Mouse (Mus musculus): ENCODE results near the gene Trpt1.

Gene Trpt1

DNA sequence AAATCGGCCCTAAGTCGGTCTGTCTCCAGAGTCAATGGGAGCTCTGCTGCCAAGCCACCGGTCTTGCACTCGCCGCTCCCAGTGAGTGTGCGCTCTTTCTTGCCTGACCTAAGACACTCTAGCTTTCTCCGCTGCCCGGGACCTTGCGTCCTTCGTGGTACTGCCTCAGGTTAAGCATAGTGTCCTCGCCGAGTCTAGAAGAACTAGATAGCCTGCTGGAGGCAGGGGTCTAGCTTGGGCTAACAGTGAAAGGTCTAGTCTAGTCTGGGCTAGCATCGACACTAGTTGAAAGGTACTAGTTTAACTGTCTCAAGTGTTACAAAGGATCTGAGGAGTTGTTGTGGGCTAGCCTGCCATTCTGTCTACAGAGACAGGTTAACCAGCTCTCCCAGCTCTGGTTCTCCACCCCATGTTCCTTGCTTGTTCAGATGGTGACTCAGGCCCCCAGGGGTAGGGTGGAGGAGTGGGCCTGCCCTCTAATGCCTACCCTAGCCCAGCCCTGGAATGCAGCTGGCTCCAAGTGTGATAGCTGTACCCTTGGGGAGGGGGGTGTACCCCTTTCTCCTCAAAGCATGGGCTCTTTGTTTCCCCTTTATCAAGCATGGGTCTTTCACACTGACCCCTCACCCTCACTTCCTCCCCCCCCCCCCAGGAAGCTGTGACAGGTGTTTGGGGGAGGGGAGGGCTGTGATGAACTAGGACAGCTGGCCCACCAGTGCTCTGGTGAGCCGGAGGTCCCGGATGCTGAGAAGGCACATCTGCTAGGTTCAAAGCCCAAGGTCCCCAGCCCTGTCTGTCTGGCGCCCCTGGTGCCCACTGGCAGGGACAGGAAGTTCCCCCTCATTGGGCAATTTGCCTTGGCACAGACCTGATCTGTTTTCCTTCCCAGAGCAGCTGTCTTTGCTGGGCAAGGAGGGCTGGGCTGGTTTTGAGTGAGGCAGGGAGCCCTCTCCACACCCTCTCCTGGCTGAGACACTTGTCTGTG, 20.1 kb upstream of the Trpt1 start, which contains the start of gene Plcb3:
Gene Plcb3, minus strand, starts transcription at position 934 of the 985 bp plus-strand sequence.
- peak; percentile 72 for DNase-seq

DNA sequence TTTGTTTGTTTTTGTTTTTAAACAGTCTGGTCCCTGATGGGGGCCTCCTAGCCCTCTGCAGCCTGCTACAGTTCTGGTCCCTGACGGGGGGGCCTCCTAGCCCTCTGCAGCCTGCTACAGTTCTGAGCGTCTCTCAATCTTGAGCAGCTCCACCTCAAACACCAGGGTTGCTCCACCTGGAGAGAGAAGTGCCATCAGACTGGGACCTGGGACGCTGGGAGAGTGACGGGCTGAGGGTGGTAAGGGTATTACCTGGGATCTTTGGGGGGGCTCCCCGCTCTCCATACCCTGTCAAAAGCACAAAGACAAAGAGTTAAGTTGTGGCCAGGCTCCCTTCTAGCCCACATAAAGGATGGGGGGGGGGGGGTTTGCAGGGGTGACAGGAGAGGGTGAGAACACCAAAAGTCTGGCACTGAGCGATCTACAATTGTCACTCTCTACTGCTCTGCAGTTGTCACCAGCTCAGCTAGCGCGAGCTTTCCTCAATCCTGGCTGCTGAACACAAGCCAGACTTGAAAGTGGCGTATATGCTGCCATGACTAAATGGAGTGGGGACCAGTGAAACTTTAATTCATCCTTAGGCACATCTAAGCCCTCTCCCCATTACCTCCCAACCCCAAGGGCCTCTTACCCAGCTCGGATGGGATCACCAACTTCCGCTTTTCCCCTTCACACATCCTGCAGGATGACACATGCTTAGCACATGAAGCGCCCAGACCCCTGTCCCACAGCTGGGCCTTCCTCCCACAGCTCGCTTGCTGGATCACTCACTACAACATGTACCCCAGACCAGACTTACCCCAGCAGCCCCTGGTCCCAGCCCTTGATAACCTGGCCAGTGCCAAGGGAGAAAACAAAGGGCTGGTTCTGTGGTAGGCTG, 17.9 kb upstream of the Trpt1 start:
- DNase-seq: peak; percentile 69

DNA sequence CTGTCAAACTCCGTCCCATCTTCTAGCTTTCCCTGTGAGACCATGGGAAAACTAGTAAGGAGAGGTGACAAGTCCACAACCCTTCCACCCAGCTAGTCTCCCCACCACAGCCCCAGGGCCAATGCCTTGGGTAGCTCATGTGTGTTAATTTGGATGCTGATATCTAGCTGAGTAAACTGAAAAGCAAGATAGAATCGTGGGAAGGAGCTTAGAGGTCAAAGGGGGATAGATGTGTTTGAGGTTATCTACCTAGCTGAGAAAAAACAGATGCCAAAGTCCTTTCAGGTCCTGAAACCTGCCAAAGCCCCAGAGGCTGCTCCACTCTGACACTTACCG, 17.3 kb upstream of the Trpt1 start:
- DNase-seq: peak; percentile 63

DNA sequence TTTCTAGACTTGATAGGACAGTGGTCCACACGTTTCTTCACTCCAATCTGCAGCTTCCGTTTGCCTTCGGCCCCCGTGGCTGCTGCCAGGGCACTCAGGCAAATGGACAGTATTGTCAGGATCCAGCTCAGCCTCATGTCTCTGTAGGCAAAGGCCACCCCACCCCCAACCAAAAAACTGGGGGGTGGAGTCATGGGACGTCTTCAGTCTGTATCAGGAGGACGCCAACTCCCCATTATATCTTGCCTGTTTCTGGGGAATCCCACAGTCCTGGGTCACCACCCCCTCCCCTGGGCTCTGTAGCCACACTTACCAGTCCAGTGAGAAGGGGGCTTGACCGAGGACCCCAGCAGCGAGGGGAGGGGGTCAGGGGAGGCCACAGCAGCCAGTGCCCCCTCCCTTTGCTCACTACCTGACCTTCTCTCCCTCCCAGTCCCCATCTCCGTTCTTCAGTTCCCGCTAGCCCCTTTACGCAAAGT, 16.9 kb upstream of the Trpt1 start:
- peak; percentile 85 for DNase-seq

DNA sequence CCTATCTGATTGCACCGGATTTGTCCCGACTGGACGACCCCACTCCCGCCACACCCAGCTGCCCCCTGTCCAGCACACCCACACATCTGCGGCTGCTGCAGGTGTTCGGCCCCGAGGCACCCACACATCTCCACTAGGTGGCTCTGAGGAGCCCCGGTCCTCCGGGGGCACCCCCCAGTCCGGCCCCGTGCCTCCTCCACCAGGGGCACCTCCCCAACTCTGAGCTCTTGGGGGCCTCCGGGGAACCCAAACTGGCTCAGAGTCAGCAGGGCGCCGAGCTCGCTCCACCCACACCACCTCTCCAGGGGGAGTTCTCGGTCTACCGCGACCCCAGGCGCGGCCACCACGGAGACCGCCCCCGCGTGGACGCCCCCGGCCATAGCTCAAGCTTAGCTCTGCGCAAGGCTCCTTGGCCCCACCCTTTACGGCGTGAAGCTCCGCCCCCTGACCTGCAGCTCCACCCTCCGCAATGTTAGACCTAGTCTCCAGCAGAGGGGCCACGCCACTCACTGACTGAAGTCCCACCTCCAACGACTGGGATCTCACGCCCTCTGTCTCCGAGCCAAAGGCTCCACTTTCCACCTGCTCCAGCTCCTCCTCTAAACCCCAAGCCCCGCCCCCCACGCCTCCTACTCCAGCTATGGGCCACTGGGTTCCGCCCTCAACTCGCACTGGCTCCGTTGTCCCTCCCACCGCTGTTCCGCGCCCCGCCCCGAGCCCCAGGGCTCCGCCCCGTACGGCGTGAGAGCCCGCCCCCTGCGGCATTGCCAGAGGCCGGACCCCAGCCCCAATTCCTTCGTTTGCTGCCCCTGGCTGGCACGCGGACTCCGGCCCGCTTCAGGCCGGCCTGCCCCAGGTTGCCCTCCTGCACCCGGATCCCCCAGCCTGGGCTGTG, 16.2 kb upstream of the Trpt1 start:
- peak; percentile 99 for DNase-seq

DNA sequence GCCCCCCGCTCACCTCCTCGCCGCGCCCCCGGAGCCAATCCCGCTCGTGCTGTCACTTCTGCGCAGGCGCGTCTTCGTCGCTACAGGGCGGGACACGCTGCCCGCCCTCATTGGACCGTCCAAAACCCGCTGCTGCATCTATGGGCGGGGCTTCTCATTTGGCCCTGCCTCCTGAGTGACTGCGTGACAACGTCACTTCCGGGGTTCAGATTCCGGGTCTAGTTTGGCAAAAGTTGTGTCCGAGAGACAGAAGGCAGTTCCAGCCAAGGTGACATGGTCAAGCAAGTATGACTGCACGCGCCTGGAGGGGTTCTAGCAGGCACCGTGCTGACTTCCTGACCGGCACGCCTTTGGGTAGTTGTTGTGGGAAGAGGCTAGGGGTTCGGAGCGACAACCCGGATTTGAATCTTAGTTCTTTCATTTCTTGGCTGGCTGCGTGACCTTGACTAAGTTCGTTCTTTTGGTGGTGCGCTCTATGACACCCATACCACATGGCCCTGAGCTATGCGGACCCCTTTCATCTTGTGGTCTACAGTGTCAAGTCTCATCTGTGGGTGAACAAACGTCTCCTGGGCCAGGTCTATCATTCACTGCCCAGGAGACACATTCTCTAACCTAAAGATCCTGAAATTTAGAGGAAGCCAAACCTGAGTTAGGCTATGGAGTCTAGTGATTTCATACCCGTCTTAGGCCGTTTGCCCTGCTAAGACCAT, 15.4 kb upstream of the Trpt1 start, which contains the start of gene Fkbp2:
Gene Fkbp2, minus strand, starts transcription at position 121 of the 713 bp plus-strand sequence.
- peak; percentile 99 for DNase-seq

DNA sequence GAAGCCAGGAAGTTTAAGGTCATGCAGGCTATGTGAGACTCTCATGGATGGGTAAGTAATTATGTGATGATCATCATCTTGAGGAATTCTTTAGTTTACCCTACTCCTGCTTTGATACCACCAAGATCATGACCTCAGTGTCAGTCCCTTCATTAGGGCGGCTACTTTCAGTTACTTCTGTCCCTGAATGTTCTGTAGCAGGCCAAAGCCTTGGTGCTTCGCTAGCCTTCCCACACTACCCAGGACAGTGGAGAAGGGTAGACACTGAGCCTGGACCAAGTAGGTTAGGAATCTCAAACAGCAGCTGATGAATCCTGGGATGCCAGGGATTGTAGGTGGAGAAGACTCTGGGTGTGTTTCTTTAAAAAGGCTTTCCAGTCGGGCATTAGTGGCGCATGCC, 14.5 kb upstream of the Trpt1 start:
- no peak for DNase-seq

DNA sequence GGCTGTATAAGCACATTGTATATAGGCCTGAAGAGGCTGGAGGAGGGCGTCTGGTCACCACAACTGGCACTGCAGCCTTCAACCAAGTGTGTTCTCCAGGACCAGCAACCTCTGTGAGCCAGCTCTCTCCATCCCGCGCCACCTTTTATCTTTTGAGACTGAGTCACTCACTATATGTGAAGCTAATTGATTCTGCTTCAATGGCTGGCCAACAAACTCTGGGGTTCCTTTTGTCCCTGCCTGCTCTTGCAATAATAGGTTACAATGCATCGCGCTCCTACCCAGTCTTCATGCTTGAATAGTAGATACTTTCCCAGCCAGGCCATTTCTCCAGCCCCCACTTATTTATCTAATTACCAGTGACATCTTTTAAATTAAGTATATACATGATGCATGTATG, 12.3 kb upstream of the Trpt1 start:
- peak; percentile 30 for DNase-seq

DNA sequence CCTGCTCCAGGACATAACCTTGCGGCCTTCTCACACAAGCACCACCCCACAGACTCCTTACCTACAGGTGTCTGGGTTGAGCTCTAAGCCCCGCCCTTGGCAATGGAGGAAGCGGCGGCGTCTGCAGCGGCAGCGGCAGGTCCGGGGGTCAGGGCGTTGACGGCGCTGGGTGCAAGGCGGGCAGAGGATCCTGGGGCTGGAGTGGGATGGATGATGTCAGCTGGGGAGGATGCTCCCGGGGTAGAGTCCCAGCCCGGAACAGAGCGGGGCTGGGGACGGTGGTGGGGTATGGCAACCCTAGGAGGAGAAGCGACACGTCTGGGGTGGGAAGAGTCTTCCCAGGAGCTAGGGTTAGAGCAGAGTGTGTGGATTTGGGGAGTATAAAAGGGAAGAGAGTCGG, 10.6 kb upstream of the Trpt1 start:
- DNase-seq: no peak

DNA sequence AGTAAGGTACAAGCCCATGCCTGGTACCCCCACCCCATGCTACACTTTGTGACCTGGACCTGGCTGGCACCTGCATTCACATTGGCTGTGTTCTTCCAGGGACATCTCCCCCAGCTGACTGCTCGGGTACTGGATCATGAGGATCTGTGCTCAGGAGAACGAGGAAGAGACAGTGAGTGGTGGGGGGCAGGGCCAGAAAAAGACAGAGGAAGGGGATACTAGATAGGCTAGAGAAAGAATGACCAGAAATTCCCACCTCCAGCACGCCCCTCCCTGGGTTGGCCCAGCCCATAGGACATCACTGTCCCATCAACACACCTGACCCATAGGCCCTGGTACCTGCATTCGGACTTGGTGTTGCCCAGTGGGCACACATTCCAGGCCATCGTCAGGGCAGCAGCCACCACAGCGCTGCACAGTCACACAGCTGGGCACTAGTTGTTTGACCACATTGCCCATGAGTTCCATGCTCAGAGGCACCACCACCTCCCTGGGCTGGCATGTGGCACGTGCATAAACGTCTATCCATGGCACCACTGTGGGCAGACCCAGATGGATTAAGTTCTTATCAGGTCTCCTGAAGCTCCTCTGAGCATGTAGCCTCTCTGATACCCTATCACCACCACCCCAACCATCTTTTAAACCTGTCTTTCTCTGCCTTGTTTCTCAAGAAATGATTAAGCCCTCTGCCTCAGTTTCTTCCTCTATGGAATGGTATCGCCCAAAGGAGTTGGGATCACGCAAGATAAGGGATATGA, 9.8 kb upstream of the Trpt1 start:
- DNase-seq: peak; percentile 59

DNA sequence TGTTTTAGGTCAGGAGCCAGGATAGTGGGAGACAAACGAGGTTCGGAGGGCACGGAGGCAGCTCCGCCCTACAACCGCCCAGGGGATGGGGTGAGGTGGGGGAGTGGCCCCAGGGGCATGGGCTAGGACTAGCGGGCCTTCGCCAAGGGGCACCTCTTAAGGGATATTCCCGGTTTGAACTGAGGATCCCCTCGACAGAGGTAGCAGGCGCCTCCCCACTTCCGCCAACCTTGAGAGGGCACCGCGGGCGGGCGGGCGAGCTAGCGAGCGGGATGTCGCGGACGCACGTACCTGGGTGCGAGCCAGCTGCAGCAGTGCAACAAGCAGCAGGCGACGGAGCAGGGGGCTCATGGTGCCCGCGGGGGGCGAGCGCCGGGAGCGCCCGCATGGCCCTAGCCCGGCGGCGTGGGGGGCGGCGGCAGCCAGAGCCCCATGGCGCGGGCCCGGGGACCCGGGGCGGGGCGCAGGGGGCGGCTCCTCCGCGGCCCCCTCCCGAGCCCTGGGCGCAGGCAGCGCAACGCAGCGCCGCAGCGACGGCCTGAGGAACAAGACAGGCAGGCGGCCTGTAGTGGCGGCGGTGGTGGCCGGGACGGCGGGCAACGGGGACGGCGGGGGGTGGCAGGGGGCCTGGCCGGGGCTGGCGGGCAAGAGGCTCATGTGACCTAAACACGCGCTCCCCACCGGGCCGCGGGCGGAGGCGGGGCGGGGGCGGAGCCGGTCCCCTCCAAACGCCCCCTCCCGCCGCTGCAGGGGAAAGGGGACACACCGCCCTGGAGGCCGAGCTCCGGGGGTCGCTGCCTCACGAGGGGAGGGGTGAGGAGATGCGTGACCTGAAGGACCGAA, 8.6 kb upstream of the Trpt1 start, which contains the start of gene Vegfb:
Gene Vegfb, minus strand, starts transcription at position 591 of the 843 bp plus-strand sequence.
- peak; percentile 76 for DNase-seq

DNA sequence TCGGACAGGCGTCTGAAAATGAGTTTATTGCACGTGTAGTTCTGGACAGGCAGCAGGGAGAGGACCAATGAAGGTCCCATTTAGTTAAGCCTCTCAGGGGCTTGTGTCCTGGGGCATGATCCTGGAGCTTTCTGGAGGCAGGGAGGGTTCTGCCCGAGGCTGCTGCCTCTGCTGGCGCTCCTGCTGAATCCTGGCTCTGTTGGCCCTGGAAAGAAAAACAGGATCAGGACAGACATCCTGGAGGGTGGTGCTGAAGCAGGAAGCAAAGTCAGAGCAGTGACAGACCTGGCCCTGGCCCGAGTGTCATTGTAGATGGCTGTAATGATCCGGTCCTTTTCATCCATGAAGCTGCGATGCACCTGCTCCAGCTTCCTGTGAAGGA, 8.0 kb upstream of the Trpt1 start:
- no peak for DNase-seq

DNA sequence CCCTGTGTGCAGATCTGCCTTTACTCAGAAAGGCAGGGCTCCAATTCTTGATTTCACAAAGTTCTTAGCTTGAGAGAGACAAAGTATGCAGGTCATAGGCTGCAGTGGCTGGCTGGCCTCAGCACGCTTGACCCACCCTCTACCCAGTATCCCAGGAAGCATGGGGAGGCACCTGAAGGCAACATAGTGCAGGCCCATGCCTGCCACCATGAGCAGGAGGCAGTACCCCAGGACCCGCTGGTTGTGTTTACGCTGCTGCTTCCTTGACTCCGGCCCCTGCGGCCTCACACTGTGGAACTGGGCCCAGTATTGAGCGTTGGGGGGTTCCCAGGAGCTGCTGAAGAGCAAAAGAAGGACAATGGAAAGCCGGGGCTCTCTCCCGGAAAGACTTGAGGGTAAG, 6.7 kb upstream of the Trpt1 start:
- DNase-seq: no peak

DNA sequence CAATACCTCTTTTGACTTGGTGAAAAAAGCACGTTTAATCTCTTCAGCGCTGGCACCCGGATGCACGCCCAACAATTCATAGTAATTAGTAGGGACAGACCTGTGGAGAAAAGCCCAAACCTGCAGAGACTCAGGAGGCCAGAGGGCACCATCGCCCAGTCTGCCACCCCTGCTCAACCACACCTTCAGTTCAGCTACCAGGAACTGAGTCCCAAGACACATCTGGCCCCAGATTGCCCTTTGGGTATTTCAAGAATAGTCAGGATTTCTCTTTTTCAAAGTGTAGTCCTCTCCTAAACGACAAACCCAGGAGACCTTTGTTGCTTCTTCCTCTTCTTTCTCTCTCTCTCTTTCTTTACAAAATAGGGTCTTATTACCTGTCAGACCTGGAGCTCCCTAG, 5.2 kb upstream of the Trpt1 start:
- peak; percentile 46 for DNase-seq

DNA sequence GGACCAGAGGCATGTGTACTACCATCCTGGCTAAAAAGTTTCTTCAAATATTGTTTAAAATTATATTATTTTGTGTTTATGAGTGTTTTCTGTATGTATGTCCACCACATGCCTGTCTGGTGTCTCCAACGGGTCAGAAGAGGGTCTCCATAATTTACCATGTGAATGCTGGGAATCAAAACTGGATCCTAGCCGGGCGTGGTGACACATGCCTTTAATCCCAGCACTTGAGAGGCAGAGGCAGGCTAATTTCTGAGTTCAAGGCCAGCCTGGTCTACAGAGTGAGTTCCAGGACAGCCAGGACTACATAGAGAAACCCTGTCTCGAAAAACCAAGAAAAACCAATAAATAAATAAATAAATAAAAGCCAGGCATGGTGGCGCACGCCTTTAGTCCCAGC, 4.8 kb upstream of the Trpt1 start:
- peak; percentile 57 for DNase-seq

DNA sequence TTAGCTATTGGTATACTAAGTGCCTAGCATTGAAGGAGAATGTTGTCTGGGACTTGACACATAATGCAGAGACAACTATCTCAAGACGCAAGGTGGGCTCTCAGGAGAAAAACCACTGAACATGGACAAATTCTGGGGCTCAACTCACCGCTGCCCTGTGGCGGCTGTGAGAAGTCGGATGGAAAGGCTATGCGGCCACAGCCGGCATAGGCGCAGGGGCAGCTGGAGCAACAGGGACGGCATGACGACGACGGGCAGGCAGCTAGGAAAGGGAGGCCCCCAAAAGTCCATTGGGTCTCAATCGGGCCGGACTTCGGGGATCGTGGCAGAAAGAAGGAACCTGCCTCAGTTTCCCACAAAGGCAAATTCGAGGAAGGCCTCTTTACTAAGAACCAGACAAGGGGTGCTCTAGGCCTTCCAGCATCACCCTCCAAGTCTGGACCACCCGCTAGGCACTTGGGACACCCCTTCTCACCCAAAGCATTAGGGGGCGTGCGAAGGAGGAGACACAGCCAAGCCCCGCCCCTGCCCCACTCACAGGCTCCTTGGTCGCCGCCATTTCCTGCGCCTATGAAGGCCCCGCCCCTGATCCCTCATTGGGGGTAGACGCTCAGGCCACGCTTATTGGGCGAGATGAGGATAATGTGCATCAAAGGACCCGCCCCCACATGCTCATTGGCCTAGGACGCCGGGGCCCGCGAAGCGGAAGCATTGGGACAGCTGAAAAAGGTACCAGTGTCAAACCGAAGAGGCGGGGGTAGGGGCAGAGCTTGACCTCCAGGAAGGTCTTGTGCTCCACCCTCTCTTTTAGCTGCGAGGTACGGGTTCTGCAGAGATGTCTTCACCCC, 3.7 kb upstream of the Trpt1 start, which contains the start of gene Dnajc4:
Gene Dnajc4, minus strand, starts transcription at position 562 of the 848 bp plus-strand sequence.
- DNase-seq: peak; percentile 98

DNA sequence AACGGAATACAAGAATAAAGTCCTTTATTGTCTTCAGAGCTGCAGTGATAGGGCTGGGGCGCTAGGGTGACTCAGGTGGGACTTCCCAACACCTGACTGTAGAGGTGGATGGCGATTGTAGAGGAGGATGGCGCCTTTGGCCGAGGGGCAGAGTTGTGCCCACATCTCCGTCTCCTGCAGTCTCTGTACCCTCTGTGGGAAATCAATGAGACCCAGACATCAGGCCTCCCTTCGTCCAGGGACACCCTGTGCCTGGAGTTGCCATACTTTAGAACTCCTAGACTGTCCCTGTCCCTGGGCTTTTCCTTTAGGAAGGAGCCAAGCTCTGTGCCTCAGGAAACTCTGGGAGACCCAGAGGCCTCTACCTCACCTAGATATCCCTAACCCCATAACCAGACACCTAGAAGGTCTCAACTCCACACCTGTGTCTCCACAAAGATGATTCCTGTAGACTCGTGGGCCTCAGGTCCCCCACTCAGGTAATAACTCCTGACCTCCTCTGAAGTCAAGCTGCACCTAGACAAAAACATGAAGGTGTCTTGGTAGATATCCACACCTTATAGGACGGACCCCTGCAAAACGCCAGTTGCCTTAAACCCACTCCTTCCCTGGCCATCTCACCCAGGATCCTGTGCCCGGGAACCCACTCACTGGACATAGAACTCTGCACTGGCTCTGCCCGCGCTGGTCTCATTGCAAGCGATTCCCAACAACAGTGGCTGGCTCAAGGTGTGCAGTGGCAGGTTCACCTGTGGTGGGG, 2.7 kb upstream of the Trpt1 start:
- peak; percentile 48 for DNase-seq

DNA sequence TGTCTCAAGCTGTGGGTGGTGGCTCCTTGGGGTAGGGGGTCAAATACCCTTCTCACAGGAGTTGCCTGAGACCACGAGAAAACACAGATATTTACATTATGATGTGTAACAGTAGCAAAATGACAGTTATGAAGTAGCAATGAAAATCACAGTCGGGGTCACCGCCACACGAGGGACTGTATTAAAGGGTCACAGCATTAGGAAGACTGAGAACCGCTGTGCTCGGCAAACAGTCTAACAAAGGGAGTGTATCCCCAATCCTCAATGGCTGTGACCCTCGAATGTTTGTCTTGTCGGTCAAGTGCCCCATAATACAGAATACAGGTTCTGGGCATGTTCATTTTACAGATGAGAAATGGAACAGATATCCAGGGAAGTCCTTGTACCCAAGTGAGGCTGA, 1.9 kb upstream of the Trpt1 start:
- DNase-seq: peak; percentile 52

All from cerebellum, adult 9-10 months (tissue).